Mouse (Mus musculus) lung, postnatal 0 days (tissue): Measurements from ENCODE around the gene Sema3c.

Experiments
- CTCF ChIP-seq: IDR thresholded peaks from 2 replicates; pipeline ENCODE4 v1.5.1; 2016; ENCODE audit warnings: antibody characterized with exemption, mild to moderate bottlenecking
- EP300 ChIP-seq: IDR thresholded peaks from 2 replicates; pipeline ENCODE4 v1.6.1; 2016; ENCODE audit warnings: antibody characterized with exemption, mild to moderate bottlenecking, control low read depth

- no peak for TF ChIP-seq EP300
- TF ChIP-seq CTCF = no peak
Observed at GRCm38 (mm10) chr5:17747143-17747542, 173.1 kb downstream of the Sema3c start.
